In the genomic region with DNA sequence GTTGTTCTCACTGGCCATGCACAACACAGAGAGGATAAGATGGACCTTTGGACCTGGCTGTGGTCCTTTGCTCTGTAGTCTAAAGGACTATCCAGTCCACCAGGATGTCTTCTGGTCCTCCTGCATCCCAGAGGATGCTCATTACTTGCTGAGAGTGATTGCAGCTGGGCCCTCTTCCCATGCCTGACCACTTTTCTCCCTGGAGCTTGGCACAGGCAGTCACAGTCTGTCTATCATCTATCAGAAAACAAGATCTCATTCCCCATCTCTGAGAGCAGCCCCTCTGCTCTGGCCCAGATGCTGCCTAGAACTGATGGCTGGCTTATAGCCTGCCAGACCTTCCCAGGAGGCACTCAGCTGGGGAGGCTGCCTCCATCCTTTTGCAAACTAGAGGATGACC, we compare ENCODE assay signal across 10 mouse cellular contexts.
DNase-seq lines count a peak whose midpoint lies in the region; ATAC-seq and TF ChIP-seq lines count a peak whose summit lies in the region.
"Had no signal": no experiment of that assay in that cellular context is flagged by ENCODE, and none has a peak within 500 bp of the region (broad histone marks: within the 10 kb centered on the region; RNA-seq: fewer than 3 reads in every experiment).

No protein-coding gene starts in this region.

- H3K4me2 ChIP-seq in hindbrain, embryonic 11.5 days (replicated peaks; ENCODE audit: low read depth, low read length): peak overlapping the region; percentile 29; the same call in 1 of the 2 replicates
- H3K4me2 ChIP-seq in midbrain, embryonic 13.5 days (replicated peaks): peak overlapping the region; percentile 42

- peak; percentile 78 for DNase-seq in brain, embryonic 14.5 days (ENCODE audit: low read depth)
- no peak for DNase-seq in embryonic facial prominence, embryonic 10.5 days (ENCODE audit: low spot score)
- no peak for DNase-seq in hindbrain, embryonic 11.5 days (ENCODE audit: low spot score)
- no peak for DNase-seq in adrenal gland, adult 18-20 months (ENCODE audit: low spot score in 2 of 2)
- no peak for DNase-seq in heart, adult 8-10 months (ENCODE audit: low spot score)
- no peak for DNase-seq in ovary, adult 18-20 months (ENCODE audit: low spot score)
- DNase-seq: thymus, adult 2 months had no signal

- H3K27me3 ChIP-seq in embryonic facial prominence, embryonic 10.5 days (replicated peaks; ENCODE audit: low read depth, poor library complexity, severe bottlenecking): peaks cover 61% of the 10 kb centered on the region
- no peaks in the 10 kb centered on the region for H3K27me3 ChIP-seq in hindbrain, embryonic 11.5 days (ENCODE audit: control insufficient read depth, insufficient read depth, low read length)
- 0 out of 2 replicates have a peak, but pooled peaks cover 3% of the 10 kb centered on the region for H3K27me3 ChIP-seq in midbrain, embryonic 13.5 days

- H3K9me3 ChIP-seq in embryonic facial prominence, embryonic 10.5 days: no peaks in the 10 kb centered on the region
- H3K9me3 ChIP-seq in hindbrain, embryonic 11.5 days (ENCODE audit: control insufficient read depth, low read length): no peaks in the 10 kb centered on the region
- H3K9me3 ChIP-seq in midbrain, embryonic 13.5 days: no peaks in the 10 kb centered on the region
- H3K9me3 ChIP-seq: limb, embryonic 15.5 days had no signal

- TF ChIP-seq CTCF in brain, embryonic 14.5 days (IDR thresholded peaks at IDR 0.05; ENCODE audit: borderline replicate concordance, extremely low read depth, insufficient read depth, insufficient read length): no peak

- H3K27ac ChIP-seq in embryonic facial prominence, embryonic 10.5 days (replicated peaks): 0 out of 2 replicates have a peak overlapping the region, but pooled peaks have one; percentile 20
- peak overlapping the region; percentile 79 for H3K27ac ChIP-seq in hindbrain, embryonic 11.5 days (ENCODE audit: low read depth, low read length)
- H3K27ac ChIP-seq in midbrain, embryonic 13.5 days: peak overlapping the region; percentile 57
- H3K27ac ChIP-seq: gastrocnemius, adult 2 months; limb, embryonic 15.5 days had no signal

- no peaks in the 10 kb centered on the region for H3K36me3 ChIP-seq in embryonic facial prominence, embryonic 10.5 days (replicated peaks)
- no peaks in the 10 kb centered on the region for H3K36me3 ChIP-seq in hindbrain, embryonic 11.5 days (ENCODE audit: control insufficient read depth, insufficient read depth, low read length)
- H3K36me3 ChIP-seq in midbrain, embryonic 13.5 days: no peaks in the 10 kb centered on the region
- H3K36me3 ChIP-seq: limb, embryonic 15.5 days had no signal

- H3K4me1 ChIP-seq in embryonic facial prominence, embryonic 10.5 days: peaks cover 21% of the 10 kb centered on the region
- H3K4me1 ChIP-seq in hindbrain, embryonic 11.5 days (replicated peaks; ENCODE audit: control insufficient read depth, insufficient read depth, low read length): peaks cover 9% of the 10 kb centered on the region
- peaks cover 50% of the 10 kb centered on the region for H3K4me1 ChIP-seq in midbrain, embryonic 13.5 days (replicated peaks)

- no peak overlapping the region for H3K4me3 ChIP-seq in embryonic facial prominence, embryonic 10.5 days
- H3K4me3 ChIP-seq in hindbrain, embryonic 11.5 days (ENCODE audit: low read depth, low read length): no peak overlapping the region
- H3K4me3 ChIP-seq in midbrain, embryonic 13.5 days (replicated peaks): no peak overlapping the region

- TF ChIP-seq POLR2A in brain, embryonic 14.5 days (IDR thresholded peaks at IDR 0.05; ENCODE audit: borderline replicate concordance, extremely low read depth, insufficient read depth, insufficient read length, poor library complexity, severe bottlenecking): no peak

- ATAC-seq in hindbrain, embryonic 11.5 days (ENCODE audit: low FRiP score): peak; percentile 64
- peak; percentile 9; the same call in 1 of the 2 replicates for ATAC-seq in midbrain, embryonic 13.5 days

- H3K9ac ChIP-seq in hindbrain, embryonic 11.5 days (ENCODE audit: low read depth, low read length): 0 out of 2 replicates have a peak overlapping the region, but pooled peaks have one; percentile 31
- H3K9ac ChIP-seq in midbrain, embryonic 13.5 days (replicated peaks): no peak overlapping the region
- H3K9ac ChIP-seq: limb, embryonic 15.5 days had no signal

Comparison
In these comparisons a context has a peak if more than half of its experiments do, and no peak if none do; other contexts are left out.
1. H3K27ac ChIP-seq: peak in every context shown above with its lines; median percentile 79 in hindbrain, embryonic 11.5 days; 57 in midbrain, embryonic 13.5 days; 20 in embryonic facial prominence, embryonic 10.5 days.